Mouse (Mus musculus) mature B cell (primary cell): Measurements from ENCODE around the gene Ascc1.

ENCODE experiments used
- in situ Hi-C: fragments of 300-500 bp; cut with MboI; formaldehyde crosslinking; loops from 2 replicates; pipeline ENCODE4 v1.14.3; 2019

Gene Ascc1

DNA sequence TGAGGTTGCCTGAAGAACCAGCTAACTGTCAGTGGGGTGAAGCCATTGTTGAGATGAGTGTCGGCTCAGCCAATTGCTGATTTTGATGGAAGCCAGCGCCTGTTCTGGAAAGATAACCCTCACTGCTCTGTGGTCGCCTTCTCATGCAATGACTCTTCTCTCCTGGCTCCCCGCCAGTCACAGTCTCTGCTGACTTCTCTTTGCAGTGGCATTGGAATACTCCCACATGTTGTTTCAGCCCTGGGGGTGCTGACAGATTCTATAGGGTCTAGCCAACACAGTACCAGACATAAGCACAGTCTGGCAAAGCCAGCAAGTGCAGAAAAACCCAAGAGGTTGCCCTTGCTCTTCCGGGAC, 75.9 kb downstream of the Ascc1 start:
- in situ Hi-C loops: no loop called here

DNA sequence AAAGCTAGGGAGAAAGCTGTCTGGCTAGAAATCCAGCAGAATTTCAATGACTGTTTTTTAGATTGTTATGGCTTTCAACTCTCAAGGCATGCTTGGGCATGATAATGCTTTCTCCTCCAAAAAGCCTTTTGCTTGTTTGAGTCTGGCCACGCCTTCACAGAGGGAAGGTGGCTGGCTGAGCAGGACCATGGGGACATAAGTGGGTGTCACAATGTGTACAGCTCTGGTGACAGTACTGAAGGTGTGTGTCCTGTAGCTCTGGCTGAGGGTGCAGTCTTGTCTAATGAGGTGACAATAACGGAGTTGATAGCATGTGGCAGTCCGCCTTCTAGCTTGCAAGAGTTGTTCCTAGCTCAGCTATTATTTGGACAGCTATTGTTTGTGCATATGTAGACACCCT, 77.6 kb downstream of the Ascc1 start:
- in situ Hi-C loops: no loop called here

DNA sequence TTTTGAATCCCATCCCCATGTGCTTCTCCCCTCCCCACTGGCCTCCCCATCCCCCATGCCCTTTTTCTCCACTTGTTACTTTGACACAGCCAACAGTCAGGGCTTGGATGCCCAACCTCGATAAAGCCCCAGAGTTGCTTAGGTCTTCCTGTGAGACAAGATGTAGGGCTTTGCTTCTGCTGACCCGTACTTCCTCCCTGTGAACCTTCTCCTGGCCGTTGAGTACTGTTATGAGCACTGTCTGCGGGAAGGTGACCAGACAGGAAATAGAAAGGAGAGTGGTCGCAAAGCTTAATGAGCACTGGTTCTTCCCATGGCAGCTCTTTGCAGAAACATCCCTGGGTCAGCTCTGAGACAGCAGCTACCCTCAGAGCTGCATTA, 78.0 kb downstream of the Ascc1 start:
- in situ Hi-C loops: no loop called here

DNA sequence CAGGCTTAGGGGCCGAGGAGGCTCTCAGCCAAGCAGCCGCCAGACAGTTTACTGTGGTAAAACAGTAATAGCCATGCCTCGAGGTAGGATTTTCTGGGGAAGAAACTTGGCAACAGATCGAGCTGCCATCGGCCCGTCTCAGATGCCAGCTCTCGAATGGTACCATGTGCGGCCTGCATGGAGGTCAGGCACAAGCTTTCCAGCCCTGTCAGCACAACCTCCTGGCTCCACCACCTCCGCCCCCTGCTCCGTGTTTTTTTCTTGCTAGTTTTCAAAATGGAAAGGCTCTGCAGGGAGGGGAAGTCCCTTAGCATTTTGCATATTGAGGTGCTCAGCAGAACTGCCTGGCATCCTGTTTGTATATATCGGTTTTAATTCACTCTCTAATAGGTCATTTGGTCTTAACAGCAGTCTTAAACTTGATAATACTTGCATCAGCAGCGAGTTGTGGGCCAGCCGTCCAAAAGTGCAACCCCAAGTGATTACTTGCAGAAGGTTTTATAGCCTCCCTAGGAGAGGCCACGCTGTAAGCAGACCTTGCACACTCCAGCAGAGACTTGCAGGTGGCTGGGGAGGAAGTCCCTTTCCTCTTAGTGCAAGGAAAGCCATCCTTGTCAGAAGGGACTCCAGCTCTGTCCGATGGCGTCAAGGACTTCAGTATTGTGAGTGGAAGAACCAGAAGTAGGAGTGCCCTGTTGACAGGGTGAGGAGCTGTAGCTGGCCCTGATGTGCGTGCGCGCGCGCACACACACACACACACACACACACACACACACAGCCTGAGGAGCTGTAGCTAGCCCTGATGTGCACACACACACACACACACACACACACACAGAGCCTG, 78.6 kb downstream of the Ascc1 start:
- in situ Hi-C loops: no loop called here

DNA sequence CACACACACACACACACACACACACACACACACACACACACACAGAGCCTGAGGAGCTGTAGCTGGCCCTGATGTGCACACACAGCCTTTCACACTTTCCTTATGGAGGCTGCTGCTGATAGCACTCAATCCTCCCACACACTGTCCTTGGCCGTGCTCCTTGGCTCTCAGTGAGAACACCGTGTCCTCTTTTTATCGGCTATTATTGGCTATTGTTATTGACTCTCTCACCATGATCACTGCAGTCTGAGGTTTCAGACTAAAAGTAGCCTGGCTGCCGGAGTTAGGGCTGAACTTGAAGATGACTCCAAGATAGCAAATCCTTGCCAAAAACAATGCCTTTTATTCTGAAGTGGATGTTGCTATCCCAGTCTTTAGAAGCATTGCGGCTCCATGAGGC, 79.3 kb downstream of the Ascc1 start:
- in situ Hi-C loops: no loop called here

DNA sequence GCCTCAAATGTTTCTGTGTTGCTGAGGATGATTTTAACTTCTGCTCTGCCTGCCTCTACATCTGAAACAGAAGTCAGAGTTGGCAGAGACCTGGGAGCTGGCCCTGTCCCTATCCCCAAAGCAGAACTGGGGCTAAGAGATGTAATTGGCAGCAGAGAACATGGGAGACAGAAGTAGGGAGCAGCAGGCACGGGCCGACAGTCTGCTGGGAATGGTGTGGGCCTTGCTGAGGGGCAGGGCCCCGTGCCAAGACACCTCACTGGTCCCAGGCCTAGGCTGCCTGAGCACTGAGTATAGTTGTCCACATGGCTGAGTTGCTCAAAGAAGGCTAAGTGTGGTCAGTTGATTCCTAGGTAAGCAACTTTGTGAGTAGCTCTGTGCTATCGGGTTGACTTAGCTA, 81.5 kb downstream of the Ascc1 start:
- in situ Hi-C loops: no loop called here

DNA sequence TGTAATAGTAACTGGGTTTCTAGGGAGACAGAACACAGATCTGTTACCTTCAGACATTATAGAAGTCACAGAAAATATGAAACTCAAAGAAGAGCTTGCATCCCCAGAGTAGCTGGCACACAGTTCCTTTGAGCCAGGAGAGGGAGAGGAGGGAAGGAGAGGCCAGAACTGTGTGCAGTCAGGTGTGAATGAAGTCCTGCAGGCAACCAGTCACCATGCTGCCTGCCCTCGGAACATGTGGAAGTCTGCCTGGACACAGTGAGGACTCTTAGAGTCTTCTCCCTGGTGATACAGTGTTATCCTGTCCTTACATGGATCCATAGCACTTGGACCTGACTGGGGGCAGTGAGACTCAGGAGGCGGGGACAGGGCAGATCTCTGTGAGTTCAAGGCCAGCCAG, 89.7 kb downstream of the Ascc1 start:
- in situ Hi-C loops: no loop called here

DNA sequence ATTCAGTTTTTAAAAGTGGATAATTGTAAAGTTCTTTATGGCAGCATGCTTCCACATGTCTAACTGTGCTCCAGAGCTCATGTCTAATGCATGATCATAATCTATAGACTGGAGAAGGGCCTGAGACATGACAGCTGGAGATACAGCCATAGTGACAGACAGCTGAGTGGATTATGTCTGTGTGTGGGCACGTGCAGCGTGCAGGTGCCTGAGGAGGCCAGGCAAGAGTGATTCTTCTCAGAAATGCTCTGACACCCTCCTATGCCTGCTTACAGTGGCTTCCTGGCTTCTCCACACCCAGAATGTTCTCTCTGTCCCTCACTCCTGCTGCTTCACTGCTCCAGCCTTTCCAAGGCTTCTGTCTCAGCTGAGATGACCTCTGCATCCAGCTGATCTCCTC, 91.1 kb downstream of the Ascc1 start:
- in situ Hi-C loops: no loop called here

DNA sequence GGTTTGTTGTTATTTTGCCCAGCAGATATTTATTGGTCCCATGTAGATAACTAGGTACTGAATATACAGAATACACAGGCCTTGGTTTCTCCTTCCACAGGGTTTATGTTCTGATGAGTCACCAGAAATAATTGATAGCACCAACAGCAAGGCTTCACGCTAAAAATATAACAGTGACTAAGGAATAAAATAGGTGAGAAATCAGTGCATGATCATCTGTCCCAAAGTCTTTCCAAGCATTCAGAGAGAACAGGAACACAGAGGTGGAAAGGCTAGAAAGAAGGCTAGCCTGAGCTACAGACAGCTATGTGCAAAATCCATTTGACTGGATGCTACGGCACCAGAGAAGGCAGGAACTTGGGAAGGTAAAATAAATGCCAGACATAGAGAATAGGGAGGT, 93.0 kb downstream of the Ascc1 start:
- in situ Hi-C loops: no loop called here

DNA sequence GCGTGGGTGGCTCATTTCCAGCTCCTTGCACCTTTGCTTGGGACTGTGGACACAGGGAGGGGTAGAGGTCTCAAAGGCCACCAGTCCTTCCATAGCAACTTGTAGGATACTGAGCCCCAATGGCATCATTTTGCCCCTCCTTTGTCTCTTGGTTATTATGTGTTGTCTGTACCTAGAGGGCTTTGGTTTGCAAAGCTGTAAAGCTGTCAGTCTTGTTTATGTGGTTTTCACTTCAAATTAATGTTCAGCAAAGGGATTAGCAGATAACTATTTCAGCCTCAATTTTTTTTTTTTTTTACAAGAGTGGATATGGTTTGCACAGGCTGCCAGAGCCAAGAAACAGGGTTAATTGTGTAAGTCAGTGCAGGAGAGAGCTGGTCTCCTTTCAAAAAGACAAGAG, 93.7 kb downstream of the Ascc1 start:
- in situ Hi-C loops: no loop called here

DNA sequence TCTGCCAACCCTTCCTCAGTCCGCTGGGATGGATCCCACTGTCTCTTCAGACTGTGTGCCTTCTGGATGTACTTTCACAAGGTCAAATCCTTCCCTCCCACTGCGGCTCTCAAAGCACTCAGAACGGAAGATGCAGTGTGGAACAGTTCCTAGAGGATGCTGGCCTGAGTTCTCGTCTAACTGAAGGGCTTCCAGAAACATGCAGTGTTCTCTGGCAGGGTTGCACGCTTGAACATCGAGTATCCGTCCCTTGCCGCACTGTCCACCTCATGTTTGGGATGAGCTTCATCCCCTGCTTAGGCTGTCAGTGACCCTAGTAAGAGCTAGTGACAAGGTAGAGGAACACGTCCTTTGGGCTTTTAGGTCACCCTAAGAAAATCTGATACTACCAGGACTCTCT, 94.5 kb downstream of the Ascc1 start:
- in situ Hi-C loops: no loop called here

DNA sequence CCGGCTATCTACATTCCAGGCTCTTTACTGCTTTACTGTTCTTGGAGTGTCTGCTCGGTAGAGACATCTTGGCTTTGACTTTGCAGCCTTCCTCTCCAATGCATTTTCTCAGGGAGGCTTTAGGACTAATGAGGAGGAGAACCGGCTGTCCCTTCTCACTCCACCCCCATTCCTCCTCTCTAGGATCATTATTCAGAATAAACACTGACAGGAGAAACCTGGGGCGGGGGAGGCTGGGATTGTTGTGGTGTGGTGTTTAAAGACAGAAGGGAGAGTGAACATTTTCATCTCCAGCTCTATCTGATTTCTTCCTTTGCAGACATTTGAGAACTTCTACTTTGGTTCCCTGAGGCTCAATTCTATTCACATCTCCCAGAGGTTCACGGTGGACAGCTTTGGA, 95.2 kb downstream of the Ascc1 start:
- in situ Hi-C loops: no loop called here

DNA sequence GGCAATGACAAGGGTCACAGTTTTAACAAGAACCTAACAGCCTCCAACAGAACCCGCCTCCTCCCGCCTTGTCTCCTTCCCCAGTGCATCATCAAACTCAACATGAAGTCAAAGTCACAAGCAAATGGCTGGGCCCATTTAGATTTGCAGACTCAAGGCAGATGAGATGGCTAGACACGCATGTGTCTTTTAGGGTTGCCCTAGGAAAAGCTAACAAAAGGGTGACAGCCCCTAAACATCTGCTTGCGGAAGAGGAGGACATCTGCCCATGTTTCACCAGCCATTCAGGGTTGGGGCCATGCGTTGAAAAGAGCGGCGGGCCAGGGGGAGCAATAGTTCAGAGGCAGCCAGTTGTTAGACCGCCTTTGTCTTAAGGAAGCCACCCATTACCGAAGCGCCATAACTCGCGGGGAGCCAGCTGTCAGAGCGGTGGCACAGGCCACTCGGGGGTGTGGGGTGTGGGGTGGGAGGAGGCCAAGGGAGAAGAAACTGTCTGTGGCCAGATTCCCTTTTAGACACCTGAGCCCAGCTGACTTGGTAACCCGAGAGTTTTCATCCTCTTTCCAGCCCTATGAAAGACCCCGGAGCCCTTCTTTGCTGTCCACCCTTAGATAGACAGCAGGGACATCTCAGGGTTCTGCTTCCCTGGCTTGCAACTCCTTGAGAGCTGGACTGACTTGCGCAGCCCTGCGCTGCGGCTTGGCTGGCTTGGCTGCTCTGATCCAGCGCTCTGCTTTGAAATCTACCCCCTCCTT, 103.0 kb downstream of the Ascc1 start:
- in situ Hi-C loops: no loop called here

DNA sequence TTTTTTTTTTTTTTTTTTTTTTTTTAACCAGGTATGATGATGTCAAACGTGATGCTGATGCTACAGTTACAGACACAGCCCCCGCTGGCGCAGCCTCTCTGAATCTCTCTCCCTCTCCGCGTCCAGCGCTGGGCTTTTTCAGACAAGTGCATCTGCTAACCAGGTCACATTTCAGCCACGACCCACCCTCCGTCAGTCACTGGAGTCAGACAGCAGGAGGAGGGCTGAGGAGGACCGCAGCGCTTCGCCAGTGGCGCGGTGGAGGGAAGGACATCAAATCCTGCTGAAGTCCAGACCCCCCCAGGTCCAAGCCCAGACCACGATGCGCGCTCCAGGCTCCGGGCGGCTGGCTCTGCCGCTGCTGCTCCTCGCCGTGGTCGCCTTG, 103.5 kb downstream of the Ascc1 start, which contains the start of gene Spock2:
Spock2 (plus strand) TSS at position 74 of the 385 bp plus-strand sequence.
- in situ Hi-C loops: no loop called here

DNA sequence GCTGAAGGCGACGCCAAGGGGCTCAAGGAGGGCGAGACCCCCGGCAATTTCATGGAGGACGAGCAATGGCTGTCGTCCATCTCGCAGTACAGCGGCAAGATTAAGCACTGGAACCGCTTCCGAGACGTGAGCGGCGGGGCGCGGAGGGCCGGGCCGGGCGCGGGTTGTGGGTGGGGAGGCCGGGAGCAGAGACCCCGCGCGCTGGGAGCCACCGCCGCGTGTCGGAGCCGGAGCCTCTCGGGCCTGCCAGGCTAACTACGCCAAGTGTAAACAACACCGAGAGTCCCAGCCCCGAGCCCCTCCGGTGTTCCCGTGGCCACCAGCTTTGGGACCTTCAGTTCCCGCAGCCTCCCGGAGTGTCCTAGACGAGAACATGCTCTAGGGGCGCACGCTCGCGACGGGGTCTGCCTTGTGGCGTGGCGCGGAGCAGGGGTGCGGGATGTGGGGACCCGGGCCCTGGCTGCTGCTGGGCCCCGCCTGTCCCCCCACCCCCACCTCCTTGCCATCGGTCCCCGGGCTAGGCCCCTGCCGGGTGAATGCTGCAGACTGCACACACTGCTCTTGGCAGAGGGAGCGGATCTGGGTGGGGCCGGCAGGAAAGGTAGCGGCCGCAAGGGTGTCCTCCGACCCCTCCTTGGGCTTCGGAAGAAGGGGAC, 104.1 kb downstream of the Ascc1 start:
- in situ Hi-C loops: no loop called here

DNA sequence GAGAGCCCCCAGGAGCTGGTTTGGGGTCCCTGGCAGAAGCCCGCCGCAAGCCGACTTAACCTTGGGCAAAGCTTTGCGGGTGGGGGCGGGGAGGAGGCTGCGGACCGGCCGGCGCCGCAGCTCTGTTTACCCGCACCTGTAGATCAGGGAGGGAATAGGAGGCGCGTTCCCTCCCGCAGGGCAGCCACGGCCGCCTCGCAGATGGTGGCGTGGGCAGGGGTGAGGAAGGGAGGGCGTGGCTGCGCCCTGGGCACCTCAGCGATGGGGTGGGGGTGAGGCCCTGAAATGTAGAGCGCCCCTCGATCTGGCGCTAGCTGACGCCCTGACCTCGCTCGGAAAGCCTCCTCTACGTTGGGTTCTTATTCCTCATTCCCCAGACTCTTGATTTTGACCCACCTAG, 104.8 kb downstream of the Ascc1 start:
- in situ Hi-C loops: no loop called here

DNA sequence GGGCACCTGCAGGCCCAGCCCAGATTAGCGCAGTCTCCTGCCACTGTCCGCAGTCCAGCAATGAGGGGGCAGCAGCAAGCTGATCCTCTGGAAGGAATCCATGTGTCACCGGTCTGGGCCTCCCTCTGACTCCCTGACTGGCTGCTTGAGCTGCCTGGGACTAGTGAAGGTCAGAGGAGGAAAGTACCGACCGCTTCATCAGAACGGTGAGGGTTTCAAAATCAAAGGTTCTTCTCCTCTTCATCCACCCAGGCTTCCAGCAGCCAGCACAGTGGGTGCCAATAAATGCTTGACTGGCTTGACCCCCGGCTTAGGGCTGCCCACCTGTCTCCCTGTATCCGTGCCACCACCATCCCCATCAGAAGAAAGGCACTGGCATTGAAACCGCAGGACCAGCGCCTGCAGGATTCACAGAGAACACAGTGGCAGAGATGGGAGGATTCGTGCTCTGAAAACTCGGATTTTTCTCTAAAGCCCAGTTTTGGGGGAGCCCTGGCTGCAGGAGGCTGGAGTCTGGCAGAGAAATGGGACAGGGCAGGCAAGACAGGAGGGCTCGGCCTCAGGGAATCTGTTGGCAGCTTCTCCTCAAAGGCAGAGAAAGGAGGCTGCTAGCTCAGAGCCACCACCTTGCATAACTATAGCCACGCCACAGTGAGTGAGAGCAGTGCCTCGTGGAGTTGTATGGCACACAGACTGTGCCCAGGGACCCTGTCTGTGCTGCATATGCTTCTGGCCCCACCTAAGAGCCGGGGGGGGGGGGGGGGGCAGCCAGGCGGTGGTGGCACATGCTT, 105.9 kb downstream of the Ascc1 start:
- in situ Hi-C loops: no loop called here

DNA sequence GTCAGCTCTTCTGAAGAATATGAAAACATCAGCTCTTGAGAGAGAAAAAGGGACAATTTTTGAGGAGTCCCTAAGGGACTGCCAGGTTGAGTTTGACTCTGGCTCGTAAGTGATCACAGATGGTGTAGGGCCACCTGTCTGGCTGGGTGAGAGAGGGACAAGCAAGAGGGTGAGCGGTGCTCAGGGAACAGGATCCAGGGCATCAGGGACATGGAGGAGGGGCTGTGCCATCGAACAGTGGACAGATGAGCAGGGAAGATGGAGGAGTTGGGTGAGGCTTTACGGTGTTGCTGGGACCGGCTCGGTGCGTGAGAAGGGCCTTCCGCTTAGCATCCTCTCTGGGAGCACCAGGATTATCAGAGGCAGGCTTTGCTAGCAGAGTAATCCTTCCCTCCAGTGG, 106.7 kb downstream of the Ascc1 start:
- in situ Hi-C loops: no loop called here

DNA sequence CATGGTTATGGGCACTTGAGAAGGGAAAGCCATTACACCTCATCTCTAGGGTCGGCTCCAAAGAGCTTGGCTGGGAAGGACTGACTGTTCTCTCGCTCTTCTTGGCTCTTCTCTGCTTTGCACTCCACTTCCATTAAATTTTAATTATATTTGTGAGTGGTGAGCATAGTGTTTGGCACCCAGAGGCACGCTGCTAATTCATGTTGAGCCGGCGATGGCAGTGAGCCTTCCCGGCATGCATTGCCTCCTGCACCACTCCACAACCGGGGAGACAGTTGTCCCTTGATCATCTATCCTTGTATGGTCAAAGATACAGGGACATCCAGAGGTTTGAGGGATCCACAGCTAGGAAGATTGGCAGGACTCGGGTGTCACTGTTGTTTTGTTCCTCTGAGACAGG, 107.4 kb downstream of the Ascc1 start:
- in situ Hi-C loops: no loop called here

DNA sequence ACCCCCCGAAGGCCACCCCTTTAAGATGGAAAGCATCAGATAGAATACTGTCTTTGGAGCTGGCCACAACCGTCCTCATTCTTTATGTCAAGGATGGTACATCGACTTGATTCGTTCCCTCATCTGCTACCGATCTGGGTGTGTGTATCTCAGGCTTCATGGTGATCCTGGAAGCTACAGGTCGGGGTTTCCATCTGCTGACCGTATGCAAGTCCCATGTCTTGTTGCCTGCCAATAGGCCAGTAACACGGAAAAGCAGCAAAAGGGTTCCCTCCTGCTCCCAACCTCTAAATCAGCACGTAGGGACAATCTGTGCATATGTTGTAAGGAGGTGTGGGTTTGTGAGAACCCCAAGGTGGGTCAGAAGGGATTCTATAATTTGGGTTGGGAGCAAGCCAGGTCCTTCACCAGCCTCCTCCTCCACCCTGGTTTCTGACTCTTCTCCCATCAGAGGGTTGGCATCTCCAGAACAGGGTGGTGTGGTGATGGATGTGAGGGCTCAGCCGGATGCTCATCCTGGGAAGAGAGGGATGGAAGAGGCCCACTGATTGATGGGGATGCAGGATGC, 108.4 kb downstream of the Ascc1 start:
- in situ Hi-C loops: no loop called here

DNA sequence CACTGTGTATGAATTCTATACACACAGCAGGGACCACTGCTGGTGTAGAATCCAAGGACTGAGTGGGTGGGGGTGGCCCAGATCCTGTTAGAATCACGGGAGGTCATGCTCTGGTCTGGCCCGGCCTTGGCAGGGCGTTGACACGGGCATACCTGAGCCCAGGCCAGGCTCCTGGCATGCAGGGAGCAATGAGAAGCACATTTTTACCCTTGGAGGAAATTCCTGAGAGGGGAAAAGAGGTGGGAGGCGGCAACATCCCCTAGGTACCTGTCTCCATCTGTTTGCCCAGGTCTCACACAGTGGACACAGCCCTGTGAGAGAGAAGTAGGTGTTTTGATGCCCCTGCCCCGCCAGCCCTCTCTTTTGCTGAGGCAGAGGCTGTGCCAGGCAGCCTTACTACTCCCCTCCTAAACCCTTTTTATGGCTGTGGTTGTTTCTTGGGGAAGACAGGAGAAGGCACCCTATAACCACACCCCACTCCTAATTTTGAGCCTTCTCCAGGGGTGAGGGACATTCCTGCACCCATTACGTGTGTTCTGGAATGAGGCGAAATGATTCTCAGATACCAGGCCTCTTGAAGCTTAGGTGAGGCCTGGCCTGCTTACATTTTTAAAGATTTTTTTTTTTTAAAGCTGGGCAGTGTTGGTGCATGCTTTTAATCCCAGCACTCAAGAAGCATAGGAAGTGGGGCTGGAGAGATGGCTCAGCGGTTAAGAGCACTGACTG, 111.5 kb downstream of the Ascc1 start:
- in situ Hi-C loops: no loop called here
